Mouse (Mus musculus): ENCODE data around the gene Kcnk6. TPM values are rescaled to one million over a fixed set of nuclear protein-coding genes. Genes with fewer than 3 reads are reported as not detected.
"Not testable (repeated sequence)": the region's sequence is repeated elsewhere in the genome, so short reads cannot be mapped to it uniquely, and the experiment has no call there.

Kcnk6 gene
- polyA plus RNA-seq, 1 experiment from 2014 or later: 1.1 TPM

- ATAC-seq (ENCODE audit: insufficient read depth) (no peak), DNase-seq (peak; percentile 55)
- Histone ChIP-seq H3K27ac (ENCODE audit: low read depth) (peak overlapping the region; percentile 36; the same call in 1 of the 2 replicates), H3K36me3 (ENCODE audit: insufficient read depth) (peaks cover 31% of the 10 kb centered on the region), H3K4me2 (peak overlapping the region; percentile 54; the same call in 1 of the 2 replicates), H3K27me3 (ENCODE audit: insufficient read depth, low read length) (no peaks in the 10 kb centered on the region), H3K9ac (no peak overlapping the region), H3K4me3 (ENCODE audit: low read depth, low read length) (peak overlapping the region; percentile 27; the same call in 1 of the 2 replicates), H3K4me1 (ENCODE audit: insufficient read depth) (peaks cover 14% of the 10 kb centered on the region; the same call in 1 of the 2 replicates), H3K9me3 (ENCODE audit: low read depth, low read length) (no peaks in the 10 kb centered on the region)
- 72% methylated on average over 21 of the region's 21 CpGs for WGBS
- no peak for TF ChIP-seq CTCF (IDR thresholded peaks at IDR 0.05; ENCODE audit: low read depth)
Measured at GRCm38 (mm10) chr7:29246619-29247313, 14.5 kb upstream of the Kcnk6 start.

GRCm38 (mm10) chr7:29246015-29246414 lies 13.7 kb upstream of the Kcnk6 start:
- H3K4me1 ChIP-seq (ENCODE audit: insufficient read depth): peaks cover 14% of the 10 kb centered on the region; the same call in 1 of the 2 replicates
- no peak for TF ChIP-seq CTCF (IDR thresholded peaks at IDR 0.05; ENCODE audit: low read depth)
- DNase-seq (peak; percentile 81), ATAC-seq (ENCODE audit: insufficient read depth) (no peak)
- H3K4me3 ChIP-seq (ENCODE audit: low read depth, low read length): no peak overlapping the region
- no peak overlapping the region for H3K4me2 ChIP-seq
- no peaks in the 10 kb centered on the region for H3K27me3 ChIP-seq (ENCODE audit: insufficient read depth, low read length)
- H3K9ac ChIP-seq: no peak overlapping the region
- H3K36me3 ChIP-seq (ENCODE audit: insufficient read depth): peaks cover 31% of the 10 kb centered on the region
- no peak overlapping the region for H3K27ac ChIP-seq (ENCODE audit: low read depth)
- WGBS: 52% methylated on average over 5 of the region's 5 CpGs
- no peaks in the 10 kb centered on the region for H3K9me3 ChIP-seq (ENCODE audit: low read depth, low read length)

GRCm38 (mm10) chr7:29244732-29245416 lies 12.6 kb upstream of the Kcnk6 start:
- DNase-seq (peak; percentile 39), ATAC-seq (ENCODE audit: insufficient read depth) (no peak)
- 79% methylated on average over 7 of the region's 7 CpGs for WGBS

GRCm38 (mm10) chr7:29238019-29238967 lies 6.0 kb upstream of the Kcnk6 start, which contains the start of gene Yif1b:
Gene Yif1b (plus strand): TSS chr7:29238329.
- H3K27ac ChIP-seq (ENCODE audit: low read depth): peak within 1 kb of the TSS; percentile 91
- H3K4me2 ChIP-seq: peak within 1 kb of the TSS; percentile 72
- H3K9ac ChIP-seq: peak within 1 kb of the TSS; percentile 74
- 0 out of 2 replicates have a peak, but pooled peaks have one; percentile 11 for TF ChIP-seq CTCF (IDR thresholded peaks at IDR 0.05; ENCODE audit: low read depth)
- ATAC-seq (ENCODE audit: insufficient read depth): peak; percentile 96
- peaks cover 7% of the 10 kb centered on the region for H3K4me1 ChIP-seq (ENCODE audit: insufficient read depth)
- no peaks in the 10 kb centered on the region for H3K9me3 ChIP-seq (ENCODE audit: low read depth, low read length)
- no peaks in the 10 kb centered on the region for H3K36me3 ChIP-seq (ENCODE audit: insufficient read depth)
- H3K4me3 ChIP-seq (ENCODE audit: low read depth, low read length): peak within 1 kb of the TSS; percentile 69
- H3K27me3 ChIP-seq (ENCODE audit: insufficient read depth, low read length): no peaks in the 10 kb centered on the region
- WGBS: under 1% methylated on average over 60 of the region's 60 CpGs
- DNase-seq: peak; percentile 100

More at GRCm38 (mm10) chr7:29244732-29245416, 12.6 kb upstream of the Kcnk6 start:
- H3K9me3 ChIP-seq (ENCODE audit: low read depth, low read length): no peaks in the 10 kb centered on the region
- H3K27me3 ChIP-seq (ENCODE audit: insufficient read depth, low read length): no peaks in the 10 kb centered on the region
- H3K4me3 ChIP-seq (ENCODE audit: low read depth, low read length): no peak overlapping the region
- H3K4me1 ChIP-seq (ENCODE audit: insufficient read depth): peaks cover 14% of the 10 kb centered on the region; the same call in 1 of the 2 replicates
- no peak overlapping the region for H3K27ac ChIP-seq (ENCODE audit: low read depth)
- peaks cover 31% of the 10 kb centered on the region for H3K36me3 ChIP-seq (ENCODE audit: insufficient read depth)
- H3K4me2 ChIP-seq: no peak overlapping the region
- TF ChIP-seq CTCF (IDR thresholded peaks at IDR 0.05; ENCODE audit: low read depth): peak; percentile 65
- no peak overlapping the region for H3K9ac ChIP-seq

GRCm38 (mm10) chr7:29237596-29237995 lies 5.3 kb upstream of the Kcnk6 start:
- Histone ChIP-seq H3K4me2 (peak overlapping the region; percentile 72), H3K9ac (peak overlapping the region; percentile 52), H3K27ac (ENCODE audit: low read depth) (peak overlapping the region; percentile 91), H3K4me3 (ENCODE audit: low read depth, low read length) (peak overlapping the region; percentile 69)
- not testable (repeated sequence) for H3K36me3 ChIP-seq (ENCODE audit: insufficient read depth); H3K9me3 ChIP-seq (ENCODE audit: low read depth, low read length); H3K4me1 ChIP-seq (ENCODE audit: insufficient read depth); DNase-seq; H3K27me3 ChIP-seq (ENCODE audit: insufficient read depth, low read length)
- WGBS: 24% methylated on average over 6 of the region's 6 CpGs
- peak; percentile 3; the same call in 1 of the 2 replicates for ATAC-seq (ENCODE audit: insufficient read depth)

GRCm38 (mm10) chr7:29236593-29236992 lies 4.3 kb upstream of the Kcnk6 start:
- no peak overlapping the region for H3K9ac ChIP-seq
- H3K4me2 ChIP-seq: no peak overlapping the region
- no peaks in the 10 kb centered on the region for H3K36me3 ChIP-seq (ENCODE audit: insufficient read depth)
- 82% methylated on average over 4 of the region's 4 CpGs for WGBS
- no peak overlapping the region for H3K4me3 ChIP-seq (ENCODE audit: low read depth, low read length)
- peaks cover 7% of the 10 kb centered on the region for H3K4me1 ChIP-seq (ENCODE audit: insufficient read depth)
- H3K9me3 ChIP-seq (ENCODE audit: low read depth, low read length): no peaks in the 10 kb centered on the region
- TF ChIP-seq CTCF (IDR thresholded peaks at IDR 0.05; ENCODE audit: low read depth): no peak
- H3K27me3 ChIP-seq (ENCODE audit: insufficient read depth, low read length): peaks cover 10% of the 10 kb centered on the region
- no peak for DNase-seq
- no peak for ATAC-seq (ENCODE audit: insufficient read depth)
- H3K27ac ChIP-seq (ENCODE audit: low read depth): no peak overlapping the region
